In the genomic region with DNA sequence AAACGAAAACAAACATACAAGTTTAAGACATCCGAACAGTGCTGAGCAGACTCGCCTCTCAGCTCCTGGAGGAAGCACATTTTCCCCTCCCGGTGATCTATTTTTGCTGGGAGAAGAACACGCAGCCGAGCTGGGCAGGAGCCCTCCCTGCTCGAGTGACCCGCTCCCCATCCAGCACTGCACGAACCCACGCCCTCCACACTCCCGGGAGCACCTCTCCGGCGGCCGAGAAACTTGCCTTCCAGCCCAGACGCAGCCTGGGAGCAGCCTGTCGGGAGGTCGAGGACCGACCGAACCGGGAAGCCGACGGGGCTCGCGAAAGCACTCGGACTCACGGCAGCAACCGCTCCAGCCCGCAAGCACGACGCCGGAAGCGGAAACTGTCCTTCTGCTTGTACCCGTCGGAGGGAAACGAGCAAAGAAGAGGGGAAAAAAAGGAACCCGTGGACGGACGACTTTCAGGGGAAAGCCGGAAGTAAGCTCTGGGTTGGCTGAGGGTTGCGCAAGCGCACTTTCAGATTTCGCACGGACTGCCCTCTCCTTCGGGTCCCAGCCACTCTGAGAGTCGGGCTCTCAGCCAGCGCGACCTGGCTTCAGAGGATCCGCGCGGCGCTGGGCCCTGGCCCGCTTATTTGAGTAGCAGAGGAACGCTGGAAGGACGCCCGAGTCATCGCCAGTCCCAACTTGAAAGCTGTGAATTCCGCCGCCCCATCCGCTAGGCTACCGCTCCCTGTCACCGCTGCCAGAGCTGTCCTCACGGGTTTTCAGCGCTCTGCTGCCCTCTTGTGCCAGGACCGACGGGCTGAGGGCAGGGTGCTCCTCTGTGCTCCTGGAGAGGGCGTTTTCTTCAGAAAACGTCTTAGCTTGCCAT, we compare ENCODE assay signal across 8 mouse cellular contexts. TPM values are rescaled to one million over a fixed set of nuclear protein-coding genes. Genes with fewer than 3 reads are reported as not detected.
DNase-seq lines count a peak whose midpoint lies in the region; ATAC-seq lines count a peak whose summit lies in the region.

A gene (minus strand): TSS at position 425 of the 871 bp plus-strand sequence.

- ATAC-seq in hindbrain, embryonic 15.5 days (ENCODE audit: low FRiP score, low read depth), result peak; percentile 99

- H3K4me3 ChIP-seq in hindbrain, embryonic 15.5 days, result peak within 1 kb of the TSS; percentile 79

- peak within 1 kb of the TSS; percentile 94 for H3K27ac ChIP-seq in hindbrain, embryonic 15.5 days (replicated peaks)

- peak; percentile 92 for DNase-seq in T-cell, adult 2 months (ENCODE audit: low spot score)
- DNase-seq in cerebellum, postnatal 36 days, result peak; percentile 97
- DNase-seq in frontal cortex, postnatal 36 days (ENCODE audit: low spot score in 2 of 2), result peak; percentile 96
- peak; percentile 88 for DNase-seq in left cerebral cortex, adult 11 months (ENCODE audit: low spot score)
- peak; percentile 96 for DNase-seq in lung, postnatal 4 days
- DNase-seq in retina, postnatal 7 days (ENCODE audit: low read depth, low spot score), result peak; percentile 95
- peak; percentile 85 for DNase-seq in urinary bladder, adult 2 months (ENCODE audit: low spot score)

- H3K4me2 ChIP-seq in hindbrain, embryonic 15.5 days, result peak within 1 kb of the TSS; percentile 64

- WGBS in hindbrain, embryonic 15.5 days, result under 1% methylated on average over 67 of the region's 67 CpGs

- H3K9me3 ChIP-seq in hindbrain, embryonic 15.5 days, result no peaks in the 10 kb centered on the region

- H3K9ac ChIP-seq in hindbrain, embryonic 15.5 days, result peak within 1 kb of the TSS; percentile 77

- peaks cover 14% of the 10 kb centered on the region for H3K4me1 ChIP-seq in hindbrain, embryonic 15.5 days (replicated peaks)

- H3K27me3 ChIP-seq in hindbrain, embryonic 15.5 days, result no peaks in the 10 kb centered on the region

- peaks cover 26% of the 10 kb centered on the region for H3K36me3 ChIP-seq in hindbrain, embryonic 15.5 days

RNA-seq across cellular contexts. Expression of the gene that starts here (rescaled TPM):
- polyA plus RNA-seq in hindbrain, embryonic 15.5 days (2015; fragmentation: Nextera tagmentation; extraction: Ambion mirVana), result 20.9 and 22.1 TPM in 2 replicates
- polyA plus RNA-seq in urinary bladder, adult 2 months (2012; rRNA removed), result 11.1 and 14.9 TPM in 2 replicates

Comparison
In these comparisons a context has a peak if more than half of its experiments do, and no peak if none do; other contexts are left out.
1. Peak in every context shown above with its lines: DNase-seq, ATAC-seq, H3K4me3 ChIP-seq and H3K27ac ChIP-seq.